Mouse (Mus musculus) layer of hippocampus, adult 9-11 months (tissue): ENCODE measurements around the gene Calm3.

ENCODE experiments used
- DNase-seq: peaks from one replicate; pipeline ENCODE4 v3.0.0; 2022

Calm3 gene

GRCm38 (mm10) chr7:16940292-16940691 lies 16.4 kb upstream of the Calm3 start:
- peak; percentile 83 for DNase-seq

GRCm38 (mm10) chr7:16938117-16938791 lies 14.3 kb upstream of the Calm3 start:
- peak; percentile 91 for DNase-seq

- no peak for DNase-seq
These were observed 13.4 kb upstream of the Calm3 start for GRCm38 (mm10) chr7:16937312-16937711.

GRCm38 (mm10) chr7:16932704-16933577 lies 9.0 kb upstream of the Calm3 start:
- no peak for DNase-seq

- peak; percentile 88 for DNase-seq
These were observed 8.2 kb upstream of the Calm3 start for GRCm38 (mm10) chr7:16931968-16932627.

- DNase-seq: no peak
These were observed 6.9 kb upstream of the Calm3 start for GRCm38 (mm10) chr7:16930850-16931249.

- DNase-seq: no peak
These were observed 4.4 kb upstream of the Calm3 start for GRCm38 (mm10) chr7:16928341-16928740.

- DNase-seq: peak; percentile 67
These were observed 454 bp downstream of the Calm3 start for GRCm38 (mm10) chr7:16923283-16924036.

- peak; percentile 75 for DNase-seq
These were observed 1.4 kb downstream of the Calm3 start for GRCm38 (mm10) chr7:16922360-16922973.

GRCm38 (mm10) chr7:16921881-16922335 lies 2.0 kb downstream of the Calm3 start:
- DNase-seq: no peak

- DNase-seq: no peak
These were observed 2.8 kb downstream of the Calm3 start for GRCm38 (mm10) chr7:16920818-16921791.

- DNase-seq: no peak
These were observed 3.7 kb downstream of the Calm3 start for GRCm38 (mm10) chr7:16920150-16920579.

- no peak for DNase-seq
These were observed 4.3 kb downstream of the Calm3 start for GRCm38 (mm10) chr7:16919395-16920149.

GRCm38 (mm10) chr7:16918670-16919069 lies 5.2 kb downstream of the Calm3 start:
- no peak for DNase-seq

- peak; percentile 85 for DNase-seq
These were observed 5.9 kb downstream of the Calm3 start for GRCm38 (mm10) chr7:16918014-16918413.

GRCm38 (mm10) chr7:16917447-16917846 lies 6.5 kb downstream of the Calm3 start:
- no peak for DNase-seq

GRCm38 (mm10) chr7:16916342-16917265 lies 7.3 kb downstream of the Calm3 start:
- no peak for DNase-seq

GRCm38 (mm10) chr7:16915461-16916340 lies 8.2 kb downstream of the Calm3 start:
- DNase-seq: no peak
